Mouse (Mus musculus): ENCODE measurements at regions not wholly inside any gene's neighbourhood (a gene's known extent, or its start where the extent isn't known, plus 50 kb on each side); places are given as distances from the start of the nearest gene placed in this dataset.
"Not testable (repeated sequence)": the region's sequence is repeated elsewhere in the genome, so short reads cannot be mapped to it uniquely, and the experiment has no call there.

GRCm38 (mm10) chr12:77089624-77090278 lies 127.8 kb upstream of the Max start:
- no peak for DNase-seq

- DNase-seq, result no peak
Observed at GRCm38 (mm10) chr12:77088452-77088851, 126.5 kb upstream of the Max start.

GRCm38 (mm10) chr12:77086931-77087330 lies 124.9 kb upstream of the Max start:
- DNase-seq, result not testable (repeated sequence)

- no peak for DNase-seq
Observed at GRCm38 (mm10) chr12:77085894-77086293, 123.9 kb upstream of the Max start.

- no peak for DNase-seq
Observed at GRCm38 (mm10) chr12:77085244-77085643, 123.2 kb upstream of the Max start.

GRCm38 (mm10) chr12:77084744-77085143 lies 122.7 kb upstream of the Max start:
- DNase-seq, result no peak

- no peak for DNase-seq
Observed at GRCm38 (mm10) chr12:77084343-77084742, 122.3 kb upstream of the Max start.

GRCm38 (mm10) chr12:77083760-77084159 lies 121.8 kb upstream of the Max start:
- DNase-seq, result no peak

GRCm38 (mm10) chr12:77081774-77082173 lies 119.8 kb upstream of the Max start:
- DNase-seq, result no peak

- DNase-seq, result no peak
Observed at GRCm38 (mm10) chr12:77079481-77079880, 117.5 kb upstream of the Max start.

- no peak for DNase-seq
Observed at GRCm38 (mm10) chr12:77076678-77077077, 114.7 kb upstream of the Max start.

GRCm38 (mm10) chr12:77074602-77075001 lies 112.6 kb upstream of the Max start:
- DNase-seq, result no peak

GRCm38 (mm10) chr12:77071700-77072099 lies 109.7 kb upstream of the Max start:
- DNase-seq, result no peak

- no peak for DNase-seq
Observed at GRCm38 (mm10) chr12:77067938-77068337, 105.9 kb upstream of the Max start.

- no peak for DNase-seq
Observed at GRCm38 (mm10) chr12:77067115-77067514, 105.1 kb upstream of the Max start.

- no peak for DNase-seq
Observed at GRCm38 (mm10) chr12:77065645-77066512, 103.9 kb upstream of the Max start.

GRCm38 (mm10) chr12:77064048-77064447 lies 102.0 kb upstream of the Max start:
- no peak for DNase-seq

- DNase-seq, result no peak
Observed at GRCm38 (mm10) chr12:77061562-77061847, 99.5 kb upstream of the Max start.

- peak; percentile 32 for DNase-seq
Observed at GRCm38 (mm10) chr12:77060766-77061561, 99.0 kb upstream of the Max start.

GRCm38 (mm10) chr12:77060060-77060695 lies 98.2 kb upstream of the Max start:
- no peak for DNase-seq

- no peak for DNase-seq
Observed at GRCm38 (mm10) chr12:77059679-77060059, 97.7 kb upstream of the Max start.

- DNase-seq, result no peak
Observed at GRCm38 (mm10) chr12:77058596-77059190, 96.7 kb upstream of the Max start.

Data from adrenal gland, postnatal 25 days (tissue).